Mouse (Mus musculus): ENCODE results near the gene Cd200. TPM values are rescaled to one million over a fixed set of nuclear protein-coding genes. Genes with fewer than 3 reads are reported as not detected.
"Not testable (repeated sequence)": the region's sequence is repeated elsewhere in the genome, so short reads cannot be mapped to it uniquely, and the experiment has no call there.

Cd200 gene
- 0.86 to 7.4 TPM (median 2.3 TPM) in 3 replicates for total RNA-seq (2017)

GRCm38 (mm10) chr16:45408425-45409063 lies at the start of gene Cd200:
Gene Cd200, minus strand, starts transcription at chr16:45409053.
- ATAC-seq (replicated peaks; ENCODE audit: insufficient number of reproducible peaks, low FRiP score, low TSS enrichment, poor library complexity, severe bottlenecking) = peak; percentile 43; the same call in 1 of the 2 replicates

- no peak for ATAC-seq (replicated peaks; ENCODE audit: insufficient number of reproducible peaks, low FRiP score, low TSS enrichment, poor library complexity, severe bottlenecking)
Measured at GRCm38 (mm10) chr16:45454762-45455161, 45.9 kb upstream of the Cd200 start.

GRCm38 (mm10) chr16:45437230-45437739 lies 28.4 kb upstream of the Cd200 start:
- no peak for ATAC-seq (replicated peaks; ENCODE audit: insufficient number of reproducible peaks, low FRiP score, low TSS enrichment, poor library complexity, severe bottlenecking)

GRCm38 (mm10) chr16:45435591-45435990 lies 26.7 kb upstream of the Cd200 start:
- ATAC-seq (replicated peaks; ENCODE audit: insufficient number of reproducible peaks, low FRiP score, low TSS enrichment, poor library complexity, severe bottlenecking) = no peak

GRCm38 (mm10) chr16:45427651-45428050 lies 18.8 kb upstream of the Cd200 start:
- ATAC-seq (replicated peaks; ENCODE audit: insufficient number of reproducible peaks, low FRiP score, low TSS enrichment, poor library complexity, severe bottlenecking) = no peak

GRCm38 (mm10) chr16:45413497-45413896 lies 4.6 kb upstream of the Cd200 start:
- no peak for ATAC-seq (replicated peaks; ENCODE audit: insufficient number of reproducible peaks, low FRiP score, low TSS enrichment, poor library complexity, severe bottlenecking)

GRCm38 (mm10) chr16:45409064-45409446 lies 202 bp upstream of the Cd200 start:
- not testable (repeated sequence) for ATAC-seq (replicated peaks; ENCODE audit: insufficient number of reproducible peaks, low FRiP score, low TSS enrichment, poor library complexity, severe bottlenecking)

GRCm38 (mm10) chr16:45407645-45408400 lies 1.0 kb downstream of the Cd200 start:
- no peak for ATAC-seq (replicated peaks; ENCODE audit: insufficient number of reproducible peaks, low FRiP score, low TSS enrichment, poor library complexity, severe bottlenecking)

GRCm38 (mm10) chr16:45407091-45407490 lies 1.8 kb downstream of the Cd200 start:
- ATAC-seq (replicated peaks; ENCODE audit: insufficient number of reproducible peaks, low FRiP score, low TSS enrichment, poor library complexity, severe bottlenecking) = no peak

GRCm38 (mm10) chr16:45402951-45403350 lies 5.9 kb downstream of the Cd200 start:
- no peak for ATAC-seq (replicated peaks; ENCODE audit: insufficient number of reproducible peaks, low FRiP score, low TSS enrichment, poor library complexity, severe bottlenecking)

GRCm38 (mm10) chr16:45402036-45402435 lies 6.8 kb downstream of the Cd200 start:
- no peak for ATAC-seq (replicated peaks; ENCODE audit: insufficient number of reproducible peaks, low FRiP score, low TSS enrichment, poor library complexity, severe bottlenecking)

- no peak for ATAC-seq (replicated peaks; ENCODE audit: insufficient number of reproducible peaks, low FRiP score, low TSS enrichment, poor library complexity, severe bottlenecking)
Measured at GRCm38 (mm10) chr16:45399947-45400555, 8.8 kb downstream of the Cd200 start.

GRCm38 (mm10) chr16:45399411-45399810 lies 9.4 kb downstream of the Cd200 start:
- ATAC-seq (replicated peaks; ENCODE audit: insufficient number of reproducible peaks, low FRiP score, low TSS enrichment, poor library complexity, severe bottlenecking) = no peak

- ATAC-seq (replicated peaks; ENCODE audit: insufficient number of reproducible peaks, low FRiP score, low TSS enrichment, poor library complexity, severe bottlenecking) = no peak
Measured at GRCm38 (mm10) chr16:45397440-45397839, 11.4 kb downstream of the Cd200 start.

GRCm38 (mm10) chr16:45392246-45392645 lies 16.6 kb downstream of the Cd200 start:
- ATAC-seq (replicated peaks; ENCODE audit: insufficient number of reproducible peaks, low FRiP score, low TSS enrichment, poor library complexity, severe bottlenecking) = no peak

GRCm38 (mm10) chr16:45391680-45392079 lies 17.2 kb downstream of the Cd200 start:
- no peak for ATAC-seq (replicated peaks; ENCODE audit: insufficient number of reproducible peaks, low FRiP score, low TSS enrichment, poor library complexity, severe bottlenecking)

GRCm38 (mm10) chr16:45390286-45390956 lies 18.4 kb downstream of the Cd200 start:
- ATAC-seq (replicated peaks; ENCODE audit: insufficient number of reproducible peaks, low FRiP score, low TSS enrichment, poor library complexity, severe bottlenecking) = no peak

- peak; percentile 96 for ATAC-seq (replicated peaks; ENCODE audit: insufficient number of reproducible peaks, low FRiP score, low TSS enrichment, poor library complexity, severe bottlenecking)
Measured at GRCm38 (mm10) chr16:45389833-45390232, 19.0 kb downstream of the Cd200 start.

GRCm38 (mm10) chr16:45389041-45389440 lies 19.8 kb downstream of the Cd200 start:
- no peak for ATAC-seq (replicated peaks; ENCODE audit: insufficient number of reproducible peaks, low FRiP score, low TSS enrichment, poor library complexity, severe bottlenecking)
